Mouse (Mus musculus) NIH3T3 (cell line): ENCODE results near the gene Appbp2.
"Not testable (repeated sequence)": the region's sequence is repeated elsewhere in the genome, so short reads cannot be mapped to it uniquely, and the experiment has no call there.

ENCODE experiments used
- DNase-seq: peaks from one replicate; pipeline ENCODE4 v3.0.0-alpha.2; 2012; ENCODE audit warnings: low read depth

The Appbp2 gene

DNA sequence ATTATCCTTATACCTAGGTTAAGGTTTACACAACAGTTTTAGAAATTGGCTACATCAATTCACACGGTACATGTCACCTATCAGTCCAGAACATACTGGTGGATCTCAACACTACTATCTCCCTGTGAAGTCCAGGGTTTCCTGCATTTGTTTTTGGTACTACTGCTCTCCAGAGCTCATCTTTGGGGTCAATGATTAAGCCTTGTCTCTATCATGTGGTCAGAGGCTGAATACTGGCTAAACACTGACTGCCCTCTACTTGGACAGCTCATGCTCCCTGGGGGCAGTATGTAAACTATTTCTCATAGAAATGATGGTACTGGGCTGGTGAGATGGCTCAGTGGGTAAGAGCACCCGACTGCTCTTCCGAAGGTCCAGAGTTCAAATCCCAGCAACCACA lies 11.7 kb downstream of the Appbp2 start:
- no peak for DNase-seq

DNA sequence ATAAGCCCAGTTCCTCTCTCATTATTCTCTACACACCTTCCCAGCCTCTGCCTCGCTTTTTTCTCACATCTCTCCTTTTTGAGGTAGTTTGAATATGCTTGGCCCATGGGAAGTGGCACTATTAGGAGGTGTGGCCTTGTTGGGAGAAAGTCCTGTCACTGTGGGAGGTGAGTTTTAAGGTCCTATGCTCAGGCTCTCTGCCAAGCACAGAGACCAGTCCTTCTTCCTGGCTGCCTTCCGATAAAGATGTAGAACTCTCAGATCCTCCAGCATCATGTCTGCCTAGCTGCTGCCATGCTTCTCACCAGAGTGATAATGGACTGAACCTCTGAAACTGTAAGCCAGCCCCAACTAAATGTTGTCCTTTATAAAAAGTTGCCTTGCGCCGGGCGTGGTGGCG lies 12.4 kb downstream of the Appbp2 start:
- no peak for DNase-seq

DNA sequence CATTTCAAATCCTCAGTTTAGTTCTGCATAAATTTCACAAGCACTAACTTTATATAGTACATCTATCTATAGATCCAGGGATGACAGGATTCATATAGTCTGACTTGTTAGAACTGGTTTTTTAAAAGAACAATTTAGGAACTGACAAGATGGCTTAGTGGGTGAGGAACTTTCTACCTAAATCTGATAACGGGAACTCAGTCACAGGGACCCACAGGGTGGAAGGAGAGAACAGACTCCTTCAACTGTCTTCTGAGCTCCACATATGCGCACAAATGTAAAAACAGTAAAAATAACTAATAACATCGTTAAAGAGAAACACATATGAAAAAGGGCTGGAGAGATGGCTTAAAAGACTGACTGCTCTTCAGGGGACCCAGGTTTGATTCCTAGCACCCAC lies 15.9 kb downstream of the Appbp2 start:
- no peak for DNase-seq

DNA sequence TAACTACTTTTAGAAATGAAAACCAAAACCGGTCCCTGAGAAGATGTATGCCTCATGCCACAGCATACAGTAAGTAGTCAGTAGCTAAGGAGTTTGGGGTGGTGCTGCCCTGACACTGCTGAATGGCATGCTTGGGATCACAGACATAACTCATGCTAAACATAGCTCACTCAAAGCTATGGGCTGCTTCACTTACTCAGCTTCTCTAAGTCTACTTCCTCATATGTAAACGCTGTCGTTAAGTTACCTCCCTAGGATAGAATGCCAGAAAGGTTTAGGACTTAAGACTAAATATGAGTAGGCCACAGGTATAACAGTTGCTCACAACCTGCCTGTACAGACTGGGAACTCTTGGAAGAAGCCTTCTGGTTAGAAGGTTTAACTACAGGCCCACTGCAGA lies 20.3 kb downstream of the Appbp2 start:
- no peak for DNase-seq

DNA sequence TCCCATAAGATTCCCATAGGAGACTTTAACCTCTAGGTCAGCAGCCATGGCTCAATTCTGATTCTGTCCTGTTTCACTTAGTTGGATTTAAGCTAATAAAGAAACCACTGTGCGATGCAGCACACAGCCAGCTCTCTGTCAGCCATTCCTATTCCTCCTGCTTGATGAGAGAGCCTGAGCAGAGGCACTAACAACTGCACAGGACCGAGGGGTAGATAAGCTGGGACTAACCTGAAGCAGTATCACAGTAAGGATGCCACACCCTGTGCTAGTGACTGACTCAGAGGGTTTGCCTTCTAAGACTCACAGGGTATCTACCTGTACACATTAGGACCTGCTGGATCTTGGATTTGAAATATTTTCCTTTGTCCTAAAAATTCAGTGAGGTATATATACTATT lies 21.7 kb downstream of the Appbp2 start:
- DNase-seq = no peak

DNA sequence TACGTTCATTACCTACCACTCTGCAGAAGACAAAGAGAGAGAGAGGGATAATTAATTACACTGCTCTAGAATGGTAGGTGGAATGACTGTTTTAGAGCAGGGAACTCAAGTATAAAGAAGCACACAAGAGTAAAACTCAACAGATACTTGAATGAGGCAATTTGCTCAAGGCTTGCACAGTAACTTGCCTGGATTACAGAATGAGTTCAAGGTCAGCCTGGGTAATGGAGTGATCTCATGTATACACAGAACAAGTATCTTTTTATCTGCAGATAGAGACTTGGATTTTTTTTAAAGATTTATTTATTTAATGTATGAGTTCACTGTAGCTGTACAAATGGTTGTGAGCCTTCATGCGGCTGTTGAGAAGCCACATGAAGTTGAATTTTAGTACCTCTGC lies 23.8 kb downstream of the Appbp2 start:
- DNase-seq = no peak

DNA sequence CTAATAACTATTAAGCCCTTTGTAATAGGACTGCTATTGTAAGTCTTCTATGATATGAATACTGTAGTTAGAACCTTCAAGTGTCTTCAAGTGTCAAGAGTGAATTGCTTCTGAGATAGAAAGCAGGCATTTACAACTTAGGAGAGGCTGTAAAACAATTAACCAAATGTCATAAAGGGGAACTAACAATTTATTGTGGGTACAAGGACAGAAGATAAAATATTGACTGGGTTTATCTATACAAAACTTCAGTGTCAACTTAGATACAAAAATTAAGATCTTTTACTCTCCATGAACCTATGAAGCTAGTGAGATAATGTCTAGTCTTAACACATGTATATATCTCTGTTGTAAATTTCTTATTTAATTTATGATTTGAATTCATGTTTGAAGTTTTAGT lies 28.7 kb downstream of the Appbp2 start:
- DNase-seq = no peak

DNA sequence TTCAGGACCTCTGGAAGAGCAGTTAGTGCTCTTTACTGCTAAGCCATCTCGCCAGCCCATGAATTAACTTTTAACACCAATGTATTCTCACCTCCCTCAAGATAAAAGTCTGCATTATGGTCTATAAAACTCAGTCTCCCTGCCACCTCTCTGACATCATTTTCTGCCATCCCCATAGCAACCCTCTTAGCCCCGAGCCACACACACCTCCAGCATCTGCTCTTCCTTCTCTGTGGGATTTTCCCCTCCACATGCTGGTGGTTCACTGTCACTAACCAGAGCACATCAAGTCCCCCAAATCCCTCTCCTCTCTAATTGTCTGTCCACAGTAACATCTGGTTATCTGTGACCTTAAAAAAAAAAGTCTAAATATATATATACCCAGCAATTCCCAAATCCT lies 36.0 kb downstream of the Appbp2 start:
- no peak for DNase-seq

DNA sequence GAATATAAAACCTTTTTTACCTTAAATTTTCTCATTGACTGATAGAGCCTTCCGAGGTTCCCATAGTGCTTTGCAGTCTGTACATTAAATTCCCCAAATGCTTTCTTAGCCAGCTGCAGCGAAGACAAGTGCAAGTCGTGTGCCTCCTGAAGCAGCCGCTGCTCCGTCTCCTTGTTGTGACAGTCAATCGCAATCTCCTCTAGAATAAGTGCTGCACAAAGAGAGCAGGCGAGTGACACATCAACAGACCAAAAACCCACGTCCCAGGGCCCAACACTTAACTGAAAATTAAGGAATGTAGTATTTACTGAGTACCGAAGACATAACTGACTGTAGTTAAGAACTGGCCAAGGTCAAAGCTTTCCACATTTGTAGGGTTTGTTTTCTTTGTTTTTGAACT lies 38.9 kb downstream of the Appbp2 start:
- DNase-seq = no peak

DNA sequence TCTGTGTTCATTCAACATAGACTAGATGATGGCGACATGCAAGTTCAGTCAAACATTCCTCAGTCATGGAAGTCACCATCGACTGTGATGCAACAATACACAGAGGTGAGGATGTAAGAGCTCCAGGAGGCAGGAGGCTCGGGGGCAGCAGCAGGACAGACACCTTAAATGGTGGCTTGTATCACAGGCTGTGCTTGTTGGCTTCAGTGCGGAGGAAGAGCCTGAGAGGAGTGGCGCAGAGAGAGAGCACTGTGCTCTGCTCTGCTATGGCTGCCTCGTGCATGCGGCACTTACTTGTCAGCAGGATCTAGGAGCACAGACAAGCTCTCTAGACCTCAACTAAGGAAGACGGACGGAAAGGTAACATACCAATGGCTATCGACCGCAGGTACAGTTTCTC lies 40.7 kb downstream of the Appbp2 start:
- DNase-seq = no peak

DNA sequence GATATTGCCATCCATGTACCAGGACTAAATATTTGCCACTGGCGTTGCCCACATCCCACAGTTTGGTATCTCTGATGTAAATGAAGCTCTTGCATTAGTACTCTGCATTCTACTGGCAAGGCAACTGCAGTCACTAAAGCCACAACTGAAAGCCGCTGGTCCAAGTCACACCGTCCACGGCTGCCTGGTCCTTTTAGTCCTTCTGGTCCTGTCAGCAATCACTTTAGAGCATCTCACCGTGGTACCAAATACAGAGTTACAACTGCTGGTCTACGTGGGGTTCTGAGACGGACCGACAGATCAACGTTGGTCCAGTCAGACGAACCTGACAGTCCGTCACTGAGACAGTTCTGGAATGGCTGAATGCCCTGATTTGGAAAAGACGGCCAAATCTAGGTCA lies 44.2 kb downstream of the Appbp2 start:
- no peak for DNase-seq

DNA sequence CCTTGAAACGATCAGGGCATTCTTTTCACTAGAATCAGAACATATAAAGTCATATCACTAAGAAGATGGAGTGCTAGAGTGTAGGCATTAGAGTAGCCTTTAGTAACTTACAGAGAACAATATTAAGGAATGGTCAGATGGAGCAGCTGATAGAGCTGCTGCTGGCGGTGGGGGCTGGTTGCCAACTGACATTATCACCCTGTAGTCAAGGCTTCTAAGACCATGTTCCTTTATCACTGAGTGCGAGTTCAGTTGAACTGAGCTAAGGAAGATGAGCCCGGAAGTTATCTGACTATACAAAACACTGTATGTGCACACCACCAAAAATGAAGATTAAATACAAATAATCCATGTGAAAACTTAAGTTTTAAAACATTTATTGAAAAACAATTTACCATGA lies 45.8 kb downstream of the Appbp2 start:
- DNase-seq = no peak

DNA sequence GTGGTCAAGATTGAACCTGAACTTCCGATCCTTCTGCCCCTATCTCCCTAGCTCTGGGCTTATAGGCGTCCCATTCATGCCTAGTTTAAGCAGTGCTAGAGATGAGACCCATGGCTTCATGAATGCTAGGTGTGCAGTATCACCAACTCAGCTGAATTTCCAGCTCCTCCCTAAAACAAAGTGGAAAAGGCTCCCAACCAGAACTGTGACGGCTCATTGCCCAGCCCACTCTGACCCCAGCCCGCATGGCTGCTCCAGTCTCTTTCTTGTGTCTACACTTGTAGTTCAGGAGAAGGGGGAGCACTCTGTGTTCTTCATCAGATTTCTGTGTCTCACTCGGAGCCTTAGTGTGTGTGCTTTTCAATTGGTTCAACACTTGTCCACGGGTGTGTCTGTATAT lies 50.1 kb downstream of the Appbp2 start:
- DNase-seq = no peak

DNA sequence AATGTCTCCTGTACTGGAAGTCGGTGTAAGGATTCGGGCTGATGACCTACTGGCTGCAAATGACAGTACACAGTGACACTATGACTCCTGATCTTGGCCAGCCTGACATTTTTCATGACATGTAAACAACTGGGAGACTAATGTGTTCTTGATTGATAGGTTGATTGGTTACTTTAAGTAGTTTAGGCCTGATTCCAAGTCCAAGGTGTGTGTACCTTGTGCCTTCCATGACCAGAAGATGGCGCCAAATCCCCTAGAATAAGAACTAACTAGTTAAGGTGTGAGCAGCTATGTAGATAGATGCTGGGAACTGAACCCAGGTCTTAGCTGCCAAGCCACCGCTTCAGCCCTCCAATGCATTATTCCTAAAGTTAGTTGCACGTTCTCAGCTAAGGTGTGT lies 50.8 kb downstream of the Appbp2 start:
- peak; percentile 67 for DNase-seq

DNA sequence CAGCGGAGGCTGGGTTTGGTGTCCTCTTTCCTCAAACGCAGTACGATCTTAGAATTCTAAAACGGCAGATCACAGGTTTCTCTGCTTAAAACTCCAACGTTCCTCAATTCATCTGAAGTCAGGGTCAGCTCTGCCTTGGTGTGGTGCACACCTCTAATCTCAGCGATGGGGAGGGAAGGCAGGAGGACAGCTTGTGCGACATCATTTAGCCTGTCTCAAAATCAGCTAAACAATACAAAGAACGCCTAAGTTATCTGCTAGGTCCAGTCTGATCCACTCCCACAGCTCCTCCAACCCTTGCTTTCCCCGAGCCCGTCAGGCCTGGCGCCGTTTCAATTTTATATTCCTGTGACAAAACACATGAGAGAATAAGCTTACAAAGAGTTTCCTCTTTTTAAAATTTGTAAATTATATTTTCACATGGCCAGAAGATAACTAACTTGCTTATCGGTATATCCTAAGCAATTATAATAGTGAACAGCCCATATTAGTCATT lies 51.6 kb downstream of the Appbp2 start:
- peak; percentile 31 for DNase-seq

DNA sequence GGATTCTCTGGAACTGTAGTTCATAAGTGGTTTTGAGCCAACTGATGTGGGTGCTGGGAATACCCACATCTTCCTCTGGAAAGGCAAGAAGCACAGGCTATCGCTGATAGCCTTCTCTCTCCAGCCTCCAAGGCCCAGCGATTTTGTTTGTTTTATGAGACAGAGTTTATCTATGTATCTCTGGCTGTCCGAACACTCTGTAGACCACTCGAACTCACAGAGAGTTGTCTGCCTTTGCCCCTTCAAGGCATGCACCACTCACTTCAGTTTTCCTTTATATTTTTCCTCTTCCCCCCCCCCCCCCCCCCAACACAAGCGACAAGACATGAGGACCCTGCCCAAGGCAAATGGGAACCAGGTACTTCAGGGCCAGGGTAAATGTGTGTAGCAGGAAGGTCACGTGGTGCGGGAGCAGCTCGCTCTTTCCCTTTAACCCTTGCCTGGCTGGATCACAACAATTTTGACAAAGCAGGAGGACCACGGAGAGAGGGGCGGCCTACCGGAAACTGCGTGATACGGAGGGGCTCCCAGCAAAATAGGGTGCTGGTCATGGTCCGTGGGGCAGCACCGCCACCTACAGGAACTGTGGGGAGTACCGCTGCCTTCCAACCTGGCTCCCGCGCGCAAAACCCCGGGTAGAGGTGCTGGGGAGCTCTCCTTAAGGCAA lies 52.2 kb downstream of the Appbp2 start:
- peak; percentile 74 for DNase-seq

DNA sequence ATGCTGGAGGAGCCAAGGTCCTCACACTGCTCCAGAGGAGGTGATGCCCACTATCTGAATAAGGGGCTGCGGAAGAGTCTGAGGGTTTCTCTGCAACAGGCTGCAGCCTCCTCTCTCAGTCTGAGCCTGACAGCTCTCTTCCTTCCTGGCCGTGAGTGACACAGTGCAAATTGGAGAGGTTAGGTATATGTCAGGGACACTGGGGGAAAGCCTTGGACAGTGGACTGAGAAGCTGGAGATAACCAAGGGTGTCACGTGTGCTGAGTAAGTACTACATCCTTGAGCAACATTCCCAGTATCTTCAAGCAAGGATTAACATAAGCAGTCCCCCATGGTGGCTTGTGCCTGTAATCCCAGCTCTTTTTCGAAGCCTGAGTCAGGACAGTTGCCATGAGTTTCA lies 56.5 kb downstream of the Appbp2 start:
- no peak for DNase-seq

DNA sequence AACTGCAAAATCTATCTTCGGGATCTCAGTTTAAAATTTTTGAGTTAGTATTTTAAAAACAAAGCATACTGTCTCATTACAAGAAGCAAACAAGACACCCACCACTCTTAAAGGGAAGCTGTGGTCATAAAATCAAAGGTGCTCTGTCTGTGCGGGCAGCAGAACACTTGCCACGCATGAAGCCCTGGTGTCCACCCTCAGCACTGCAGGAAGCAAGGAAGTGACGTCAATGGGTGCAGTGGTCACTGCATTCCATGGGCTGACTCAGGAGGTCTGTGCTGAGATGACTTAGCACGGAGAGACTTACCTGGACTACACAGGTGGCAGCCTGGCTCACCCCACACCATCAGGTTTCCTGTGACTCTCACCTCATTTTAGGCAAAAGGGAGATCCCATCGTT lies 57.2 kb downstream of the Appbp2 start:
- no peak for DNase-seq

DNA sequence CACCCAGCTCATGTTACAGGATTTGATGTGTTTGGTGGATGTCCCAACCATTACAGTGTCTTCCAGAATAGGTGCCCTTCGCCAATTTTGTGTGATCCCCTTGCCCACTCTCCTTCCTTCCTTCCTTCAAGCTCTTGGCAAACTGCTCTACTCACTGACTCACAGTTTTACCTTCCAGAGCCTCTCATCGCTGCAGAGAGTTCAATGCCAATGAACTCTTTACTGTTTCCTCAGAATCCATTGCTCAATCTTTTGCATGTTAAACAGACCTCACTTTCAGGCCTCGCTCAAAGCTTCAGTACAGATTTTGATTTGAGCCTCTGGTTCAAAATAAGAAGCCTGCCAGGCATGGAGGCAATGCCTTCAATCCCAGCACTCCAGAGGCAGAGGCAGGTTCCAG lies 59.0 kb downstream of the Appbp2 start:
- DNase-seq = peak; percentile 83

DNA sequence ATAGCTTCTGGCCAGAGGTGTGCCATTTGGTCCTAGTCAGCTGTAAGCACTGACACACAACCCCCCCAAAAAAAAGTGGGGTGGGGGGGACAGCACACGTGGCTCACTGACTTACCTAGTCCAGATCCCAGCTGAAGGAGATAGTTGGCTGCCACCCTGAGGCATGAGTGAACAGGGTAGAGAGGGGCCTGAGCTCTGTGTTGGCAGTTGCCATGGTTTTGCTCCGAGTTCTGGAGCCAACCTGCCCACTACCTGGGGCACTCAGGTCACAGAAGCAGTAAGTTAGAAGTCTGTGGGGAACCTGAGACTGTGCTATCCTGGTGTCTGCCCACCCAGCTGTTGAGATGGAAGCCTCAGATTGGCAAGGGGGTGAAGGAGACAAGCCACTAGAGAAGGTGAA lies 64.1 kb downstream of the Appbp2 start:
- DNase-seq = no peak

DNA sequence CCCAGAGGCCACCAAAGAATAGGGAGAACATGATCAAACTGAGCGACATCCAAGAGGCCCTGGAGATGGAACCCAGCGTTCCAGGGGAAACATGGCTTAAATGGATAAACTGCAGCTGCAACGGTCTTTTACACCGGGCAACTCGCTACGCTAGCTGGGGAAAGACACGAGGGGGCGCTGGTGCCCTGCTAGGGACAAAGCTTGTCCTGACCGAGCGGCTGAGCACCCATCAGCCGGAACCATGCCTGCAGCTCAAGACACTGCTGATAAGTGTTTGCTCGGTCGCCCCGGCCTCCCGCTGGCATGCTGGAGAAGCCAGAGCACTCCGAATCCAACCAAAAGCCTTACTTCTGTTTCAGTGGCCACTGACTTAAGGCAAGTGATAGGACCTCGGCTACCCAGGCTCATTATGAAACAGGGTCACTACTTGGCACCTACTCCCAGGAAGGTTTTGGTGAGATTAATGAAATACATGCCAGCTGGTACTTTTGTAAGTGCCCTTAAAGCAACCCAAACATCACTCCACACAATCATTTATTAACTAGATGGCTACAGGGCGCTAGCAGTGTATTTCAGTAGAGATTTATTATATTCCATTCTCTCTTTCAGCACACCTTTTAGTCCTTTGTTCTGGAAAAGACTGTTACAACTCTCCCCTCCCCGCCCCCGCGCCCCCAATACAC lies 64.7 kb downstream of the Appbp2 start, which contains the start of gene 1700125H20Rik:
Gene 1700125H20Rik (plus strand): TSS at position 347 of the 683 bp plus-strand sequence.
- DNase-seq = peak; percentile 95

DNA sequence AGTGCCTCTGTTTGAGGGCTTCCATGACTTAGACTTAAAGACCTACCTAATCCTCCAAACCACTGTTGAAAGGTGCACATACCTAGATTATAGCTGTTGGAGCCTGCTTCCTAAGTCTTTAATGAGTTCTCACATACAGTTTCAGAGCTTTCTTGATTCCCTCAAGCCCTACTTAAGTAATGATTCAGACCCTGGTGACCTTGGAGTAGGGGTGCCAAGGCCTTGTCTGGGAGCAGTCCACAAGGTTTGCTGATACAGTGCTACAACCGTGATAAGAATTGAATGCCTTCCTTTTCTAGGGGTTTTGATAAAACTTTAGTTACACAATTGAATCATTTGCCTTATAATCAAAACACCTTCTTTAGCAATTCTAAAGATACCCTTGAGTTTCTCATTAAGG lies 67.4 kb downstream of the Appbp2 start:
- DNase-seq = no peak

DNA sequence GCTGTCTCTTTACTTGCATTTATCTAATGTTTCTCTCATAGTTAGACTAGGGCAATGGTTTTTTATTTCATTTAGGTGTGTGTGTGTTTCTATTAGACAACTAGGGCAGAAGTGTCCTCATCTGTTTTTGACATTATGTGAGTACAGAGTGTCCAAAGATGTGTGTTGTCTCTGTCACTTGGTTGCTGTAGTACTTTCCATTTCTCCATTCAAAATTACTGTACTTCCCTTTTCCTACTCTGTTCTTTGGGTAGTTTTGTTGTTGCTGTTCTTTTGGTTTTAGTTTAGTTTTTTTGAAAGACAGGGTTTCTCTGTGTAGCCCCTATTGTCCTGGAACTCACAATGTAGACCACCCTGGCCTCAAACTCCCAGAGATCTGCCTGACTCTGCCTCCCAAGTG lies 70.6 kb downstream of the Appbp2 start:
- no peak for DNase-seq

DNA sequence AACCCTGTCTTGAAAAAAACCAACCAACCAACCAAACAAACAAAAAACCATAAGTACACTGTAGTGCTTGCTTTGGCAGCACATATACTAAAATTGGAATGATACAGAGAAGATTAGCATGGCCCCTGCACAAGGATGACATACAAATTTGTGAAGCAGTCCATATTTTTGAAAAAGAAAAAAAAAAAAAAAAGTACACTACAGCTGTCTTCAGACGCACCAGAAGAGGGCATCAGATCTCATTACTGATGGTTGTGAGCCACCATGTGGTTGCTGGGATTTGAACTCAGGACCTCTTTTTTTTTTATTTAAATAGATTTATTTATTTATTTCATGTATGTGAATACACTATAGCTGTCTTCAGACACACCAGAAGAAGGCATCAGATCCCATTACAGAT lies 71.9 kb downstream of the Appbp2 start:
- DNase-seq = not testable (repeated sequence)
